Mouse (Mus musculus) thymus, postnatal 0 days (tissue): ENCODE results near the gene Fam166a. TPM values are rescaled to one million over a fixed set of nuclear protein-coding genes. Genes with fewer than 3 reads are reported as not detected.
"Not testable (repeated sequence)": the region's sequence is repeated elsewhere in the genome, so short reads cannot be mapped to it uniquely, and the experiment has no call there.

Experiments used
- DNase-seq: peaks from one replicate; pipeline ENCODE4 v3.0.0-alpha.2; 2015; ENCODE audit warnings: low spot score
- polyA plus RNA-seq: library from polyadenylated mRNA; unstranded; fragments of >200 nt; fragmentation: Nextera tagmentation; extraction: Ambion mirVana; gene quantifications from 2 replicates; pipeline ENCODE4 v1.2.1, GENCODE M21; 2015

The Fam166a gene
- polyA plus RNA-seq, 1 experiment from 2014 or later, result 0.34 TPM

GRCm38 (mm10) chr2:25240723-25241437 is 22.3 kb downstream of the Fam166a start:
- peak; percentile 53 for DNase-seq

GRCm38 (mm10) chr2:25241438-25241775 is 22.9 kb downstream of the Fam166a start:
- DNase-seq, result no peak

DNA sequence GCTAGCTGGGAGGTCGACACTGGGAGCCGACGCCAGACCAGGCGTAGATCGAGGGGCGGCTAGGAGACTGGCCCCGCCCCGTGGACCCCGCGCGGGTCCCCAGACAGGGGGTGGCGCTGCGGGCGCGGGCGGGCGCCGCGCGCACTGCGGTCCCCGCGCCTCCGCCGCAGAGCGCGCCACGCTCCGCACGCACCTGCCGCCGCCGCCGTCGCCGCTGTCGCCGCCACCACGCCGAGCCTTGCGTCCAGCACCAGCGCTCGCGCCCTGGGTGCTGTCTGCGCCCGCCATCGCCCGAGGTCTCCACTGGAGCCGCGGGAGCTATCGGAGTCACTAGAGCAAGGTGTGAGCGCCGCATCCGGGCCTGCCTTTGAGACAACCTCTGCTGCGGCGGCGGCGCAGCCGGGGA is 23.6 kb downstream of the Fam166a start, which contains the start of the genes Rnf208 and Cysrt1:
TSS of gene Rnf208 (plus strand) at position 155 of the 406 bp plus-strand sequence.
TSS of gene Cysrt1 (minus strand) at position 352 of the 406 bp plus-strand sequence.
- DNase-seq, result peak; percentile 31

GRCm38 (mm10) chr2:25243342-25243741 is 24.8 kb downstream of the Fam166a start:
- no peak for DNase-seq

DNA sequence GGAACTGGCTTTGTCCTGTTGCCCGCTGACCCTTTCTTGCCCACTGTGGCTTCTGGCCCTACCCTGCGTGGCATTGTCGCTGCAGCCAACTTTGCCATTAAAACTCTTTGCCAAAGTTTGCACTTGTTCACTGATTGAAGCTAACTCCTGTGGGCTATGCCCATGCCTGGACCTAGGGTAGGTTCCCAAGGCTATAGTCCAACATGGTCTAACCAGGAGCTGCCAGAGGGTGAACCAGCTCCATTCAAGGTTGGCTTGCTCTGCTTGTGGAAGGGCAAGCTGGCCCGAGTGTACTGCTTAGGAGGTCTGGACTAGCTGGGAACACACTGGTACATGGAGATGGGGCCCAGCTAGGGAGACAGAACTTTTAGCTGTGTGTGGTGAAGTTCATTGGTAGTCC is 25.6 kb downstream of the Fam166a start:
- DNase-seq, result no peak

DNA sequence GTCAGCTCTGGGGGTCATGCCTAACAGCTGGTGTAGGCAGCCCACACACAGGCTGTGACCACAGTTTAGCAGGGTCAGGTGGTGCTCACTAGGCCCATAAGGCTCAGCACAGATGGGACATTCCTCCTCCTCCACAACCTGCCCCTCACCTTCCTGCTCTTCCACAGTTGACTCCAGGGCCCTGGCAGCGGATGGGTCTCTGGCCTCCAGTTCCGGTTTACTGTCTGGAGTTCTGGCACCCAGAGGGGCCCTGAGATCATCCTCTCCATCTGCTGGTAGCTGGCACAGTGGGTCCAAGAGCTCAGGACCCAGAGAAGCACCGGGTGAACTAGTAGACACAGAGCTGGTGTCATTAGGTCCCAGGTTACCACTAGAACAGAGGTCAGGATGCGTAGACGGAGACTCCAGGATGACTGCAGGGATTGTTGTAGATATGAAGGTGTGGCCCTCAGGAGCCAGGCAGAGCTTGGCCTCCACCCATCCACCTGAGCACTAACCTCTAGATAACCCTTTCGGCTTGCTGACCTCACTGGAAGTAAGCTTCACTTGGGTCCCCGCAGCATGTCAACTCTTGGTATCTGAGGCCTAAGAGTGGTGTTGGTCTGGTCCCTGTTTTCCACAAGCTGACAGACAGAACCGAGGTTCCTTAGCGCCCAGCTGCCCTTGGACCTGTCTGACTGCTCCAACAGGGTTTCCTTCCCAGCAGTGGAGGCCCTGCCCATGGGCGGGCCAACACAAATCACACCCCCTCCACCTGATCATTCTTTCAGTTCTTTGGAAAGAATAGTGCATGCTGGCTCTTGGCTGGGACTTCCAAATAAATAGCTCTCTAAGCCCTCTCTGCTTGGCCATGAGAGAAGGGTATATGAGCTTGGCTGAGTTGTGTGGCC is 27.9 kb downstream of the Fam166a start, which contains the start of gene AL732309.1:
TSS of gene AL732309.1 (minus strand) at position 681 of the 890 bp plus-strand sequence.
- DNase-seq, result no peak

DNA sequence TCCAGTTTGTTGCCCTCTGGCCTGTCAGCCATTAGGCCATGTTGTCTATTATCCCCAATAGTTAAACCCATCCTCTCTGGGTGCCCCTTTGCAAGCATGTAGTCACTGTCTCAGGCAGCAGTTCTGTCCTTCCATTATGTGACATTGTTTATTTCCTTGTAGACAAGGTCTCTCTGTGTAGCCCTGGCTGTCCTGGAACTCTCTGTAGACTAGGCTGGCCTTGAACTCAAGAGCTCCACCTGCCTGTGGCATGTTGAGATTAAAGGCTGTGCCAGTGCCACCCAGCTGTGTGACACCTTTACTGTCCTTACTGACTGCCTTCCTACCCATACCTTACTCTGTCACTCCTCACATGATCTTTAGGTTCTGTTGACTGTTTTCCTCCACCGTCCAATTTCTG is 33.8 kb downstream of the Fam166a start:
- DNase-seq, result peak; percentile 50

DNA sequence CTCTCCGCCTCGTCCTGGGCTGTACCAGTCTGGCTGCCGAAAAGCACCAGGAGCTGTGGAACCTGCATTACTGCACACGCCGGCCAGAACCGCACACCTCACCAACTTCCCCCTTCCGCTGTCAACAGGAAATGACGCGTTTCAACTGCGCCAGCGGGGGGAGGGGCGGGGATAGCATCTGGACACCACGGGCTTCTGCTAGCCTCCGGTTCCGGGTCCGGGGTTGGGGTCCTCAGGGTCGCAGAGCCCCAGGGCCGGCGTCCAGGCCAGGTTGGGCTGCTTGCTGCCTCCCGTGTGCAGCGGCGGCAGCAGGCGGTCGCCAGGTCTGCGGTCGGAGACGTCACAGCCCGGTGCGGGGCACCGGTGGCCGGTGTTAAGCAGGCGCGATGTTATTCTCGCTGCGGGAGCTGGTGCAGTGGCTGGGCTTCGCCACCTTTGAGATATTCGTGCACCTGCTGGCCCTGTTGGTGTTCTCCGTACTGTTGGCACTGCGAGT is 36.8 kb downstream of the Fam166a start, which contains the start of gene Tmem203:
TSS of gene Tmem203 (plus strand) at position 156 of the 496 bp plus-strand sequence.
- peak; percentile 94 for DNase-seq

DNA sequence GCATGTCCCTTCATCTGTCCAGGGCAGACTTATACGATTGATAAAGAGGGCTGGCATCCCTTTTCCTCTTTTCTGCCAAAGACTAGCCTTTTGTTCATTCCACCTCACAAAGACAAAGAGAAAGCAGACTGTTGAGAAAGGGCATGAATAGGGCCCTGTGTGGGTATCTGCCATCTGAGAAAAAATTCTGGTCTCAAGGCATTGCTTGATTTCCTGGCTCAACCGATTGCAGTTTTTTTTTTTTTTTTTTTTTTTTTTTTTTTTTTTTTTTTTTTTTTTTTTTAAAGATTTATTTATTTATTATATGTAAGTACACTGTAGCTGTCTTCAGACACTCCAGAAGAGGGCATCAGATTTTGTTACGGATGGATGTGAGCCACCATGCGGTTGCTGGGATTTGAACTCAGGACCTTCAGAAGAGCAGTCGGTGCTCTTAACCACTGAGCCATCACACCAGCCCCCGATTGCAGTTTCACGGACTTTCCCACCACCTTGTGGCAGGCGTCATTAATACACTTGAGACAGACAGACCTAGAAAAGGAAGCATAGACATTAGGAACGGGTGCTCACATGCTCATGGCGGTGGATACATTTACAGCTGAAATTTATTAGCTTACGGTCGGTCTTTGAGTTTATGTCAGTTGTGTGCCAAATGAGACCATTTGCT is 38.0 kb downstream of the Fam166a start:
- peak; percentile 71 for DNase-seq

GRCm38 (mm10) chr2:25257250-25257649 is 38.7 kb downstream of the Fam166a start:
- not testable (repeated sequence) for DNase-seq

GRCm38 (mm10) chr2:25258887-25259286 is 40.3 kb downstream of the Fam166a start:
- DNase-seq, result no peak

DNA sequence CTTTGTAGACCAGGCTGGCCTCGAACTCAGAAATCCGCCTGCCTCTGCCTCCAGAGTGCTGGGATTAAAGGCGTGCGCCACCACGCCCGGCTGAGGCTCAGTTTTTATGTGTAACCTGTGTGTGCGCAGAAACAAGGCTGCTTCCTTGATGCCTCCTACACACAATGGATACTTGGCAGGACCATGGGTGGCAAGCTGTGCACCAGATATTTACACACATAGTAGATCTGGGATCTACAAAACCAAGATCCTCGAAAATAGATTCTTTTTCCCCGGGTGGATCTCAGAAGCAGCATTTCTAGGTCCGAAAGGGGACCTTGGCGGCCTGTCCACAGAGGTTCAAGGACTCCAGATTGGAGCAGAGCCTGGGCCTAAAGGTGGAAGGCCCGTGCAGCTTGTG is 43.3 kb downstream of the Fam166a start:
- no peak for DNase-seq

DNA sequence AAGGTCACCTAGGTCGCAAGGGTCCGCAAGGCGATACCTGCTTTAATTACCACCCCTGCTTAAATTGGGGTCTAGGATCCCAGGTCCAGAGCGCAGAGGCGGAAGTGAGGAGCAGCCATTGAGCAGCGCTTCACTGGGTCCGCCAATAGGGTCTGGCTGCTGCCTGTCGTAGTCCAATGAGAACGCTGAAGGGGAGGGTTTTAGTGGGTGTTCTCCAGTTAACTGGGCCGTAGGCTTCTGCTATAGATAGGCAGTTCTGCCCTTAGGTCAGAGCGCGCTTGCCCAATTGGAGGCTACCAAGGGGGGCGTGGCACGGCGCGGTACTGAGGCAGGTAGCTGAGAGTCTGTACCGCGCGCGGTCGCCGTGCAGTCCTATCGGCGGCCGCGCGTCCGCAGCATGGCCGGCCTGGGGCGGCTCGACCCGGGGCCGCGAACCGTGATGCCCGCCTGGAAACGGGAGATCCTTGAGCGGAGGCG is 43.8 kb downstream of the Fam166a start, which contains the start of gene Tprn:
TSS of gene Tprn (plus strand) at position 328 of the 477 bp plus-strand sequence.
- DNase-seq, result peak; percentile 95

GRCm38 (mm10) chr2:25262795-25263622 is 44.5 kb downstream of the Fam166a start:
- DNase-seq, result peak; percentile 73

DNA sequence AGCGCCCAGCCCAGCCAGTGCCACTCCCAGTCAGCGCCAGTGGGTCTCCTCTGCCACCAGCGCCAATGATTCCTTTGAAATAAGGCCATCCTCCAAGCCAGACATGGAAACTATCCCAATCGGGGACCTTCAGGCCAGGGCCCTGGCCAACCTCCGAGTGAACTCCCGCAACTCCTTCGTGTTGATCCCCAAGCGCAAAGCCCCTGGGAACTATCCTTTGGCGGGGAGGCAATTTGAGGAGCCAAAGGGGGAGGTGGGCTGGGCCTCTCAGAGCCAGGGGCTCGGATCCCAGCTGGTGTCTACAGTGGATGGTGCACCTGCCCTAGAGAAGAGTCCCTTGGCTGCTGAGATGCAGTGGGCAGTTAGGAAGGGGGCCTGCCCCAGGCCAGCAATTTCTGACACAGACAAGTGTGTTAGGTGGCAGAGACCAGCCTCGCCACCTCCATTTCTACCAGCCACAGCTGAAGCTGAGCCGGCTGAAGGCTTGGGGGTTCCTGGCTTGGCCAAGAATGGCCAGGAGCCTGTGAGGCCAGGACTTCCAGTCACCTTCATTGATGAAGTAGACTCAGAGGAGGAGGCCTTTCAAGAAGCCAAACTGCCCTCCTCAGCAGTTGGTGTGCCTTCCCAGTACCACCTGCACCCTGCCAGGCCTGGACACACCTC is 45.2 kb downstream of the Fam166a start:
- DNase-seq, result no peak

DNA sequence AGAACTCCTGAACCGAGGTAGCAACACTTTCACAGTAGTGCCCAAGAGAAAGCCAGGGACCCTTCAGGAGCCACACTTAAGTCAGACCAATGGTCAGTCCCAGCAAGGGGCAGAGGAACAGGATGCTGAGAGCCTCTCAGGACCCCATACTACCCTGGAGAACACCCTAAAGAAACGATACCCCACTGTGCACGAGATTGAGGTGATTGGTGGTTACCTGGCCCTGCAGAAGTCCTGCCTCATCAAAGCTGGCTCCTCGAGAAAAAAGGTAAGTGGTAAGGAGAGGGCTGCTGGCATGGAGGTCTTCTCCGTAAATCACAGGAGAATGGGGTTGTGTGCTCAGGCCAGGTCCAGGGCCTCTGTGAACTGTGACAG is 45.7 kb downstream of the Fam166a start:
- DNase-seq, result no peak

DNA sequence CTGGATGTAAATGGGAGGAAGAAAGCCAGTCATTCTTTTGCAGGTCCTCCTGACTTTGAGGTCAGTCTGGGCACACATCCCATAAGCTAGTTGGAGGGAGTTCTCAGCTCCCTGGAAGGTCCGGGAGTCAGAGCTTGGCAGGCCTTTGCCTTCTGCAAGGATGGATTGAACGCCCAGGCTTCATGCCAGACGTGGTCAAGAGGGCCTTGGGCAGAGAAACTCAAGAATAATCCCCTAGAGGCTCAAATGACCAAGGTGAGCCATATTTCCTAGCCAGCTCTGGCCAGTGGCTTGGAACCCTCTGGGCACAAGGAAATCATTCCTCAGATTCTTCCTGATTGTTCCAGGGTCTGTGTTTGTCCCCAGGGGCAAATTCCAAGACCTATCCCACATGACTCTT is 46.3 kb downstream of the Fam166a start:
- DNase-seq, result no peak

DNA sequence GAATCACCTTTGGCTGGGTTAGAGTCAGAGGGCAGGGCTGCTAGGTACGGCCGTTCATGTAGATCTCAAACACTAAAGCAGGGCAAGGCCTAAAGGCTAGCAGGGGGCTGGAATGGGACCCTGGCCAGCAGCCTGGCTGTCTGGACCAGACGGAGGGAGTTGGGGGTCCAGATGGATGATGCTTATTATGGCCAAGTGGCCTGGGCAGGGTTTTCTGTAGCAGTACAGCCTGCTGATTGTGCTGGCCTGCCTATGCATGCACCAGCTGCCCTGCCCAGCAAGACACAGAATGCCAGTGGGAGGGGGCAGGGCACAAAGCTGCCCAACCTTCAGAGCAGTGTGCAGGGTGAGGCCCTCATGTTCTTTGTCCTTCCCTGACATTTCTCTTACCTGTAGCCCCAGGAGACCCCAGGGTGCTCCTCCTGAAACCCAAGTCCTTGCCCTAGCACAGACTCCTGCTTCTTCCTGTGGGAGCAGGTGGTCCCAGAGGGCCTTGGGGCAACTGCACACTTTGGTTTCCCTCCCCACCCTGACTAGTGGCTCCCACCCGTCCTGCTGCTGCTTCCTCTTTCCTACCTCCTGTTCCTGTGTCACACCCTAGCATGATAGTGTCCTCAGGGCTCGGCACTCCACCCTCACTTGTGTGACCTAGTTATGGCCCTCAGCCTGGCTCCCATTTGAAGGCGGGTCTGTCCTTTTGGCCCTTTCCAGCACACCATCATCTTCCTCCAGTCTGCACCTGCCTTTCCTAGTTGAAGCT is 47.5 kb downstream of the Fam166a start:
- no peak for DNase-seq

DNA sequence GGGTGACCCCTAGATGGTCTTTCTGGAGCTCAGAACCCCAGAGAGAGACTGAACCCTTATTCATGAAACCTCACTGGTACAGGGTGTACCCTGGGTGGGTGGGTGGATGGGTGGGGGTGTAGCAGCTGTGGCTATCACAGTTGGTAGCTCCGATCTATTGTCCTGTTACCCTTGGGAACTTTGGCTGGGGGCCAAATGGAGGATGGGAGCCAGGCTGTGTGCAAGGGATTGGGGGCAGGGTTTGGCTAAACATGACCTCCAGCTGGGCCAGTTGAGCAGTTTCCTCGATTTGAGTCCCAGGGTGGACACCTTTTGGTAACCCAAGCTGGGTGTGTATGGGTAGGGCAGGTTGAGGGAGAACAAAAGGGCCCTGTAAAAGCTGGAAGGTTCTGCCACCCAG is 48.2 kb downstream of the Fam166a start:
- no peak for DNase-seq
